Mouse (Mus musculus) monocyte, adult 2 months (primary cell): ENCODE results near the gene St6galnac5.

Experiments used
- DNase-seq, 2 experiments: peaks; one replicate each; pipeline ENCODE4 v3.0.0; 2022; ENCODE audit warnings: low spot score in 2 of 2, low read depth in 1 of 2

St6galnac5 gene

DNA sequence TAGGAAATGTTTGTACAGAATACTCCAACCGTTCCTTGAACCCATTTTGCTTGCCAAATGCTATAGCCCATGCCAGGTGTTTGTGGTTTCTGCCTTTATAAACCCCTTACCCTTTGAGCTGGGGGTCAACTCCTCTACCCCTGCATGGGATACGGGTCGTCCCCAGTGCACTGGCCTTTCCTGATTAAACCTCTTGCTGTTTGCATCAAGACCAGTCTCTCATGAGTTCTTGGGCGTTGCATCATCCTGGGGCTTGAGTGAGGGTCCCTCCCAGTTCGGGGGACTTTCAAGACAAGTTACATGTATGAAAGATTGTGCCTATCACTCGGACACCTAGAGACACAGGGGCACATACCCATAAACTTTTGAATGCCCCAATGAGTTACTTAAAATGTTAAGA lies 67.7 kb downstream of the St6galnac5 start:
- DNase-seq = no peak

DNA sequence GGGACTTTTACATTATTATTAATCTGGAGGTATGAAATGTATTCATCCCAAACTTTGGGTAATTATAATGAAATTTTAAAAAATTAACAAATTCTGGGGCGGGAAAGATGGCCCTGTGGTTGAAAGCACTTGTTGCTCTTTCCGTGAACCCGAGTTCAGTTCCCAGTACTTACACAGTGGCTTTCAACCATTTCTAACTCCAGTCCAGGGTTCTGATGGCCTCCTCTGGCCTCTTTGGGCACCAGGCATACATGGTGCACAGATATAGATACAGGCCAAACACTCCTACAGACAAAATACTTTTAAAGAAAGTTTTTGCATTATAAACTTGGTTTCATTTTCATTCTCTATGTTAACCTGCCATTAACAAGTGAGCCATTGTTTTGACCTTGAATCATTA lies 68.4 kb downstream of the St6galnac5 start:
- DNase-seq = no peak

DNA sequence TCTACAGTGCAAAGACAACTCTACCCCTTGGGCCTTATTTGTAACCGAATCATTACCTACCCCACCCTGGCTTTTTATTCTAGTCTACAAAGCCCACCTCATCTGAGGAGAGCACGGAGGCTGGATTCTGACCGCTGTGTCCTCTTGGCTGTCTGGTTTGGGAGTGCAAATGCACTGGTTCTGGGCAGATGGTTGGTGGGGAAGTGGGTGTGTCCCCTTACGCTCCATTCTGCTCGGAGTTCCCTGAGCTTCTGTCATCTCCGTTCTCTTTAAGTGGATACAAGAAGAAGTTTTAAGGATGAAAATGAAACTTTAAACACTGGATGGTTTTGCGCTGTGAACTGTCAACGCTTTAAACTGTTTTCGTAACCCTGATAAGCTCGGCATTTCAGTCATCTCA lies 68.9 kb downstream of the St6galnac5 start:
- DNase-seq = no peak

DNA sequence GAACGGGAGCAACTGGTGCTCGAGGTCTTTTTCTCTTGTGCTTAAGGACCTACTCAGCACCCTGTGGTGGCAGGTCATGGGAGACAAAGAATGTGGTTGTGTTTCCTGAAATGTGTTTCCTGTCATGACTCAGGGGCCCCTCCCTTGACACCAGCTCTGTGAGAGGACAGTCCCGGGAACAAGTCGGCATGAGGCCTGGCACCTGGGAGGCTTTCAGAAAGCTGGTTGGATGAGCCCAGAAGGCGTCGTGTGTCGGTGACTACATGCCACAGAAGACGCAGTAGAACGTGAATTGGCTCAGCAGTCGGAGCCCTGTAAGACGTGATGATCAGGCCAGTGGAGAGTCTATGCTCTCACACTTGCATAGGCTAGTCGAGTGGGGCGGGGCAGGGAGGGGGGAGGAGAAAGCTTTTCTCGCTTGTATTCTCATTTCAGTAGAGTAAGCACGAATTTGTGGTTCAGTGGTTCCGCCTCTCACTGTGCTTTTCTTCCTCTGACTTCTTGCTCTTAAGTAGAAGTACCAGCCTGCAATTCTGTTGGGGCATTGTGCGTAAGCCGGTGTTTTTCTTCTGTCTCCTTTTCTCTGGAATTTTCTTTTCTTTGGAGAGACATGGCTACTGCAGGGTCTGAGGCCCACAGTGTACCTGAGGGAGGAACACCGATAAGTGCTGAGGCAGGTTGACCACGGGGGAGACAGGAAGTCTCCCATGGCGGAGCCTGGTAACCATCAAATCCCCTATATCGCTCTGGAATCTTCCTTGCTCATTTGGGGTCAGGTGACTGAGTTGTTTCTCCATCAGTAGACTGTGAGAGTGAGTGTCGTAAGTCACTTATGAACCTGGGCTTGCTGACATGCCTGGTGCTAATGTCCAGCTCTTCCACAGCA lies 69.6 kb downstream of the St6galnac5 start:
- peak; percentile 36 to 68 for DNase-seq

DNA sequence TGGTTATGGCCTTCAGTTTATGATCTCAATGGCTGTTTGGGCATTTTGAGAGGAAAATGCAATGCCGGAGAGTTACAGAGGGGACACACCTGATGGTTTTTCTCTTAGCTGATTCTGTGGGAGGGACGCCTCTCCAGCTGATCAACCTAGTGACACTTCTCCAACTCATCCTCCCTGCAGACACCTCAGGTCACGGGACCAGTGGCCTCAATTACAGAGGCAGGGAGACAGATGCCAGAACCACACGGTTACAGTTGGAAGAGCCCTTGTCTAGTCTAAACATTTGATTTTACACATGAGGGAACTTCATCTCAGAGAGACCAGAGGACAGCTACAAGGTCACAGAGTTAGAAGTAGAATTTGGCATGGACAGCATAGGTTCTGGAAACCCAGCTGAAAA lies 70.5 kb downstream of the St6galnac5 start:
- no peak for DNase-seq

DNA sequence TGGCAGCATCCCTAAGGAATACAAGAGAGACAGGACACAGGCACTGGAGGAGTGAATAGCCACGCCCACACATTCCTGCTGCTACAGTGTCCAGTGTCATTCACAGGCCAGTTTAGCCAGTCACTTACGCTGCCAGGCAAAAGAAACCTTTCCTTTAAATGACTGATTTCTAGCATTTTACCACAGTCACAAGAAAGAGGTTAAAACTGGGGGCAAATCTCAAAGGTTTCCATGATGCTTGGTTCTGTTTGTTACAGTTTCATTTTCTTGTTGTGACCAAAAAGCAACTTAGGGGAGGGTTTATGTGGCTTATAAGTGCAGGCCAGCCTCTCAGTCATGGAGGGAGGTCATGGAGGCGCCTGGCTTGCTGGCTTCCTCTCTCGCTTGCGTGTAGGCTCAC lies 74.4 kb downstream of the St6galnac5 start:
- DNase-seq = no peak

DNA sequence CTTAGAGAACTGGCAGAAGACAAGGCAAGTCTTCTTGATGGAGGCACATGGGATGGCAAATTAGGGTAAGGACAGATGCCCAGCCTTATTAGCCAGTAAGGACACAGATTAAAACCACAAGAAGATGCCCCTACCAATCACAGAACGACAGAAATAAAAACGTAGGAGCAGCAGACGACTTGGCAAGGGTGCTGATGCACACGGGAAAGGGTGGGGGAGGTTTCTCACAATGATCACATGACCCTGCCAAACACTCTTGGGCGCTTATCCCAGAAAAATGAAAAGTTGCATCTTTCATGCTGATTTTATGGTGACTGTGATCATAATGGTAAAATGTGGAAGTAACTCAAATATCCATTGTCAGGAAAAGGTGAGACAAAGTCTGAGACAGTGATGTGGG lies 75.0 kb downstream of the St6galnac5 start:
- no peak for DNase-seq

DNA sequence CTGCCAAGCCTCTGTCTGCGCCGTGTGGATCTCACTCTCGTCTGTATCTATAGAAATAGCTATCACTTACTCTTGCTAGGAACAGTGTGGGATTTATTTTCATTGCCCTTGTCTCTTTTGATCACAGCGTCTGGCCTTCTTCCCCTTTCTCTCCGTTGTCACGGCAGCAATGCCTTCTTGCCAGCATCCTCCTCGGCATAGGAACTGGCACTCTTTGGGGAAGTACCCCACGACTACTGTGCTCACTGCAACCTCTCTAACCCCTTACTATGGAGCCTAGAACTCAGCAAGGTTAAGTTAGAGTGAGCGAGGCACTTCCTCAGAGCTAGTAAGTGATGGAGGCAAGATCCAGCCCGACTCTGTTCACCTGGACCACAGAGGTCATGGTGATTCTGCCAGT lies 76.2 kb downstream of the St6galnac5 start:
- DNase-seq = no peak

DNA sequence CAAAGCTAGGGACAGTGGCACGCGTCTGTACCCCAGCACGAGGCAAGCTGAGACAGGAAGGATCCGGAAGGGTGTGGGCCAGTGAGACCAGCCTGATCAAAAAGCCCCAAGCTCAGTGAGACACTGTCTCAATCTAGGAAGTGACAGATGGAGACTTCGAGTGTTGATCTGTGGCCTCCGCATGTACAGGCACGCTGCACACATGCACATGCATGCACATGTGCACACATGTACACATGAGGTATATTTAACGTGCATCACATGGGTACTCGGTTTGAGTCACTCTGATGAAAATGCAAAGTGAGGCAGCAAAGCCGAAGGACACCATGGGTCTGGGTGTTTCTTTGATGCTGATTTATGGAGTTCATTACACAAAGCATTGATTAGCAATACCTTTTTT lies 77.0 kb downstream of the St6galnac5 start:
- no peak for DNase-seq

DNA sequence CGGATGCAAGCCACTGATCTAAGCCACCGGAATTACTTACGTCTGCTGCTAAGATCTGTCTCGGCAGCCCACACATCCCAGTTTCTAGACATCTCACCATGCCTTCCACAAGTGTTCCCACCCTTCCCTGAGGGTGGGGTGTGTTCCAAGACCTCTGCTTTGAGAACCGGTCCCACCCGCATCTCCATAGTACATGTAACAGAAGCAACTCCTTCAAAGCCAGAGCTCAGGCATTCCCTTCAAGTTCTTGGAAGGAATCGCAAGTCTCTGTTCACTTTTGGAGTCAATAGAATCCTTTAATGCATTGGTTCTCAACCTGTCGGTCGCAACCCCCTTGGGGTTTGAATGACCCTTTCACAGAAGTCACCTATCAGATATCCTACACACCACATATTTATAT lies 83.1 kb downstream of the St6galnac5 start:
- DNase-seq = no peak

DNA sequence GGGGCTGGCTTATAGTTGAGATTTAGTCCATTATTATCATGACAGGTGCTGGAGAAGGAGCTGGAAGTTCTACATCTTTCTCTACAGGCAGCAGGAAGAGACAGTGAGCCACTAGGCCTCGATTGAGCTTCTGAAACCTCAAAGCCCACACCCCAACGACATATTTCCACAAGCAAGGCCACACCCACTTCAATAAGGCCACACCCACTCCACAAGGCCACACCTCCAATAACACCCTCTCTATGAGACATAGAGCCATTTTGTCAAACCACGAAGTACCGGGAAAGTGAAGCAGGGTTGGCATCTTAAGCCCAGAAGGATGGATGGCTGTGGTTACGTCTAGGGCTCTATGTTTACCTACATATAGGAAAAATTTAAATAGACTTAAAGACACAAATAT lies 84.8 kb downstream of the St6galnac5 start:
- no peak for DNase-seq

DNA sequence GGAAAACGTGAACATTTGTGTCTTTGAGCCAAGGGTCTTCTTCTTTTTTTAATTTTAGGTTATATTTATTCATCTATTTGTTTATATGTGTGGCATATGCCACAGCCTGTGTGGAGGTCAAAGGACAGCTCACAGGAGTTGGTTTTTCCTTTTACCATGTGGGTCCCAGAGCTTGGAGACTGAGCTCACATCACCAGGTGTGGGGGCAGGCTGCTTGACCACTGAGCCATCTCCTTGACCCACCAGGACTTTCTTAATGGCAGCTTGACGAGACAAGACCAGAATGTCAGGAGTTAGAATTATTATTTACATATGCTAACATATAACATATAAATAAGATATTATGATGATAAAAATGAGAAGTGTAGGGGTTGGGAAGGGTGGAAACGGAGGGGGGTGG lies 85.9 kb downstream of the St6galnac5 start:
- DNase-seq = no peak

DNA sequence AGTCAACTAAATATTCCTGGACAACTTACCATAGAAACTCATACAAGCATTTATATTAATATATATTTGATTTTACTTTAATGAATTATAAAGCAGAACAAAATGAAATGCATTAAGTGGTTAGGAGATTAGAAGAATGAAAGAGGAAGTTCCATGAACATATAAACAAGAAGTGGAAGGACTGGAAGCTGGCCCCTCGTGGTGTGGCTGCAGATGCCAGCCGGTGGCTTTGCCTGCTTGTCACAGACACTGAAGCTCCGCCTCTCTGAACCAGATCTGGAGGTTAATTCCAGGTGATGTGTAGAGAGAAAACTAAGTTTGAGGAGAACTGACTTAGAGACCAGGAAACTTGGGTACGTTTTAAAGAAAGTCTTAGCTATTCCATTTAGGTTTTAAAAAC lies 87.1 kb downstream of the St6galnac5 start:
- DNase-seq = no peak

DNA sequence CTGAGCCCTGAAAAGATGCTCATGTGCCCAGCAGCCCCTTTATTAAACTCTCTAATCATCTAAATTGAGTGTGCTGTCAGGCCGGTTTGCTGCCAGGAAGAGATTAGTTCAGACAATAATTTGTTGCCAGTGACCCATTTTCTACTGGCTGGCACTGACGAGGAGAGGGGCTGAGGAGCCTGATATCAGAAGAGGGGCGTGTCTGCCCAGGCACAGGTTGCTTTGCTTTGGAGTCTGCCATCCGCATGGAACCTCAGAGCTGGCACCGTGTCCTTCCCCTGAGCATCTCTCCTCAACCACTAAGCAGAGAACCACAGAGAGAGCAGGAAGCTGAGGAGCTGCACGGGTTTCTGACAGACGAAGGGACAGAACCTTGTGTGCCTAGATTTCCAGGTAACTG lies 93.9 kb downstream of the St6galnac5 start:
- DNase-seq = no peak

DNA sequence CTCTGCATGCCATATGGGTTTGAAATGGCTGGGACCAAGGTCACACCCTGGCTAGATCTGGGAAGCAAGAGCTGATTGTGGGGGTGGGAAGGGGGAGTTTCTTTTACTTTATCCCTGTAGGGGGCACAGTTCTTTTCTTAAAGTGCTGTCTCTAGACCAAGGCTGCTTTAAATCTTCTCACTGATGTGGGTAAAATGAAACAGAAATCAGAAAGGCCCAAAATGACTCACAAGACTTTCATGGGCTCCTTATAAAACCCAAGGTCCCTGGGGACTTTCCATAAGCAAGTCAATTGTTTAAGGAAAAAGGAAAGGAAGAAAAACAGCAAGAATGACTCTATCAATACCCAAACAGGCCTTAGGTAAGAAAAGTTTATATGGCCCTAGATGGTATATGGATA lies 95.3 kb downstream of the St6galnac5 start:
- DNase-seq = no peak

DNA sequence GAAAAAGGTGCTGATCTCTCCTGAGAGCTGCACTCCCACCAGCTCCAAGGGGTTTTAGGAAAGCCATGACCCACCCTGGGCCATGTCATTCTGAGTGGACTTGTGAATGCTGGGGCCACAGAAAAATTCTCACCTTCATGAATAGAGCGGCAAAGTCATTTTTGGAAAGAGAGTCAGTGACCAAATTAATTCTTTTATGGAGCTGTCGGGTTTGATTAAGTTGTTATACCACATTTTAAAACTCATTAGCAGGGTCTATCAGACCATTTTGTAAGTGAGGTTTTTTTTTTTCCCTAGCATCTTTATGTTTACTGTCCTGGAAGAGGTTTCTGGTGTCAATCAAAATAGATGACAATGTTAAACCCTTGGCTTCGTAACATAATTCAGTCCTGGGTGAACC lies 98.5 kb downstream of the St6galnac5 start:
- DNase-seq = no peak

DNA sequence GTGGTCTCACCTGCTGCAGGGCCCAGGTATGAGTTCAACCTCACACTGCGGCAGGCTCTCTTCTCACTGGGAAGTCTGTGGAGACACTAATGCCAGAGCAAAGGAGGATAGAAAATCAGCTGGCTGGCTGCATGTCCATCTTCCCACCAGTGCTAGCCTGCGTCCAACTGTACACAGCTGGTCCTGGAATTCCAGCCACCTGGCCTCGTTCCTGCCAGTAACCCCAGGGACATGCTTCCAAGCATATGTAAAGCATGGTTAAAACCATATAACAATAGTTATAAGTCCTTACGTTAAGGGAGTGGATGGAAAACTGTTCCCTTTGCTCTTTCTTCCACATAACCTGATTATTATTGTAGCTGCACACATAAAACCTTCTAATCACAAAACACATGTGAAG lies 100.3 kb downstream of the St6galnac5 start:
- no peak for DNase-seq

DNA sequence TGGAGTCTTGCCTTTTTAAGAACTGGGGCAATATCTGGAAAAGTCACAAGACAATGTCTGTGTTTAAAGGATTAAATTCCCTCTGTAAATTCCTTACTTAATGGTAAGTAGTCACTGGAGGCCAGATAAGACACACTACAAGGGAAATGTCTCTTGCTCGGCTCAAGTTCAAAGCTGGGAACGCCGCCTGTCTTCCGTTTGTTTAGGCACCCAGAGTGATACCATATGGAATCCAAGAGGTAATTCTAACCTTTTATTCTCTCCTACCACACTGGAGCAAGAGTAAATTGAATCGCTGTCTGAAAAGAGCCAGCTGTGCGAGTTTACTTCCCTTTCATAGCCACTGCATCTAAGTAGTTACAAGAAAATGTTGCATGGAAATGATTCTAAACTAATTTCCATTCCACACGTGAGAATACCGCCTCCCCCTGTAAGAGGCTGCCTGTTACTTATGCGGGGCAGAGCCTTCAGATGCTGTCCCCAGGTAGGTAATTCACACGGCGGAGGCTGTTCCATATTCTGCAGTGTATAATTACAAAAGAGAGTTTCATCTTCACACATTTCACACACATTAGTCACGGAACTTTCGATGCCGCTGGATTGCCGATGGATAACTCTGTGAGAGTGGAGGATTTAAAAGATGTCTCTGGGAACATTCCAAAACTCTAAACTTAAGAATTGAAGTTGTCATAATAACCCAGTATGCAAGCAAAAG lies 101.8 kb downstream of the St6galnac5 start:
- DNase-seq = no peak

DNA sequence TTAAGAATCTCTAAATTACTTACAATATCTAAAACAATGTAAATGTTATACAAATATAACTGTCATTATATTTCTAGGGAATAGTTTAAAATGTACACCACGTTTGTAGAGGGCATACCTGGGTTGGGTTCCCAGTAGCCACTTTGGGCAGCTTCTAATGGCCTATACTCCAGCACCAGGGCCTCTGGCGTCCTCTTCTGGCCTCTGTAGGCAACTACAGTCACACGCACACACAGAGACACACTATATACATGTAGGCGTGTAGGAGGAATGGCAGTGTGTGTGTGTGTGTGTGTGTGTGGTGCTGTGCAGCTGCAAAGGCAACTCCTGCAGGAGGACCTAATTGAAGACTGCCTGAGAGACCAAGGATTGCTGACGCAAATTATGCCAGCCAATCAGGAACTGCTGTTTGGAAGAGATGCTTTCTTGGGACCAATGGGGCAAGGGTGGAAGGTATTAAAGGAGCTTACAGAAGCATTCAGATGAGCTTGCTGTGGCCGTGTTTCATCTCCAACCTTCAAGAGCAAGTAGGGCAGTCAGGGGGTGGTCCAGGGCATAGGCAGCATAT lies 106.2 kb downstream of the St6galnac5 start:
- DNase-seq = no peak

DNA sequence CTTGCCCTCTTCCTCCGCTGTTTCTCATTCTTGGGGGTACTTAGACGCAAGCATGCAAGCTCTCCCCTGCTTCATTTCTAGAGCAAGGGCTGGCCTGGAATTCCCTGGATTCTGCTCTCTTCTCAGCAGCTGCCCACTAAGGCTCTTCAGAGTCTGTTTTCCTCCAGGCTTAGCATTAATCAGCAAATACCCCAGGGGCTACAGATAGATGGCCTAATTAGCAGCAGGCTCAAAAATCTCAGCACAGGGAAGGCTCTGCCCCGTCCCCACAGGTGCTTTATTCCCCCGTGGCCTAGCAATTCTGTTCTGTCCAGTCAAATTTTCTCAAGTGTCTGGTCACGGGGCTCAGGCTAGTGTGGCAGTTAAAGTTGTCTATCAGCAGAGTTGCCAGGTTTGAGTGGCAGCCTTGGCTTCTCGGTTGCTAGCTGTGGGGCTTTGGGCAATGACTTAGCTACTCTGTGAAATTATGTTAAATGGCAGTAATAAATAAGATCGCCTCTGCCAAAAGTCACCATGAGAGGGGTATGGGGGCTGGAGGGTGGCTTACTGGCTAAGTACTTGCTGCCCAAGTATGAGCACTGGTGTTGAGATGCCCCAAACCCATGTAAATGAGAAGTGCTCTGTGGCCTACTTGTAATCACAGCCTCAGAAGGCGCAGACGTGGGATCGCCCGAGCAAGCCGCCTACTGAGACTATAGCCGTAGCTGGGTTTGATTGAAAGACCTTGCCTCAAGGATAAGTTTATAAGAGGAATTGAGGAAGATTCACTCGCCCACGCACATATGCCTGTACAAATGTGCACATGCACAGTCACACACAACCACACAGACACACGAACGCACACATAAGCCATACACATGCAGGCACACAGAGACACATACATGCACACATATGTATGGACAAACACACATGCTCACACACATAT lies 107.4 kb downstream of the St6galnac5 start:
- DNase-seq = no peak

DNA sequence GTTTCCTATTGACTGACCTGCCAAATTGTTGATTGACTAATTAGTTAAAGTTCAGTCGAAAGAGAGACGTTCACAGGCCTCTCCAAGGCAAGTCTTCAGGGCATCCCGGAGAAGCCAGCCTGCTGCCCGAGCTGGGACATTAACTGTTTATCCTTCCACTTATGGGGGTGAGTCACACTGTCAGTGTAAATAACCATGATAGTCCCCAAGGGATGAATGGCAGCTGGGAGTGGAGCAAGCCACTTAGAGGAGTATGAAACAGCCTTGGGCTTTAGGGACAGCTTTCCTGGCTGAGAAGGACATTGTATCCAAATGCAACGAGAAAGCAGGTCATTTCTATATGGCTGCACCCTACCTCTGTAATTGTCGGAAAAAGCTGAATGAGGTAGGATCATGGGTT lies 109.5 kb downstream of the St6galnac5 start:
- DNase-seq = no peak
